Mouse (Mus musculus): ENCODE results near the gene Sh3gl1. TPM values are rescaled to one million over a fixed set of nuclear protein-coding genes. Genes with fewer than 3 reads are reported as not detected.
A peak's percentile ranks its signal among the peaks of the same experiment; 100 is the strongest.

The Sh3gl1 gene
- polyA plus RNA-seq, 1 experiment from 2014 or later, result 134 TPM

GRCm38 (mm10) chr17:56011441-56011840 is 25.0 kb downstream of the Sh3gl1 start:
- 87% methylated on average over 7 of the region's 7 CpGs for WGBS
- no peaks in the 10 kb centered on the region for H3K9me3 ChIP-seq
- H3K36me3 ChIP-seq, result peaks cover 51% of the 10 kb centered on the region
- H3K4me3 ChIP-seq, result no peak overlapping the region
- peak overlapping the region; percentile 5; the same call in 1 of the 2 replicates for H3K9ac ChIP-seq
- H3K27ac ChIP-seq, result no peak overlapping the region
- no peak for ATAC-seq (ENCODE audit: low FRiP score, low read depth)
- H3K4me2 ChIP-seq (replicated peaks), result peak overlapping the region; percentile 93
- H3K4me1 ChIP-seq, result peaks cover 24% of the 10 kb centered on the region
- H3K27me3 ChIP-seq (replicated peaks), result no peaks in the 10 kb centered on the region

DNA sequence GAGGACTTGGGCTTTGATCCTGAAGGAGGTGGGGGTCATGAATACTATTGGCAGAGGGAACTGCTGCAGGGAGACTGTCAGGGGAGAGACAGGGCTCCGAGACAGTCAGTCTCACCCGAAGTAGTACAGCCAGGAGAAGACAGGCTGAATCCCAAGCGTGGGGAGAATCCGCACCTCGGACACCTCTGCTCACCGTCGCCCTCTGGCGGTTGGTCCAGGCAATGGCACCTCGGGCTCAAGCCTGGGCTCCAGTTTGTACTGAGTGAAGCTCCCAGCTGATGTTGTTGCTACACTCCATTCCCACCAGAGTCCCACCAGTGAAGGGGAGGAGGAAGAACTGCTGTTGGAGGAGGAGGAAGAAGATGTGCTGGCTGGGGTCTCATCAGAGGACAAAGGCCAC is 25.8 kb downstream of the Sh3gl1 start:
- H3K27ac ChIP-seq, result no peak overlapping the region
- 10% methylated on average over 9 of the region's 9 CpGs for WGBS
- peaks cover 43% of the 10 kb centered on the region for H3K36me3 ChIP-seq
- 0 out of 2 replicates have a peak overlapping the region, but pooled peaks have one; percentile 68 for H3K4me3 ChIP-seq
- H3K27me3 ChIP-seq (replicated peaks), result no peaks in the 10 kb centered on the region
- H3K9ac ChIP-seq, result peak overlapping the region; percentile 73
- no peak for ATAC-seq (ENCODE audit: low FRiP score, low read depth)
- no peaks in the 10 kb centered on the region for H3K9me3 ChIP-seq
- peaks cover 24% of the 10 kb centered on the region for H3K4me1 ChIP-seq
- H3K4me2 ChIP-seq (replicated peaks), result peak overlapping the region; percentile 93

- no peak for ATAC-seq (ENCODE audit: low FRiP score, low read depth)
These were observed 26.2 kb downstream of the Sh3gl1 start for GRCm38 (mm10) chr17:56010255-56010654.

DNA sequence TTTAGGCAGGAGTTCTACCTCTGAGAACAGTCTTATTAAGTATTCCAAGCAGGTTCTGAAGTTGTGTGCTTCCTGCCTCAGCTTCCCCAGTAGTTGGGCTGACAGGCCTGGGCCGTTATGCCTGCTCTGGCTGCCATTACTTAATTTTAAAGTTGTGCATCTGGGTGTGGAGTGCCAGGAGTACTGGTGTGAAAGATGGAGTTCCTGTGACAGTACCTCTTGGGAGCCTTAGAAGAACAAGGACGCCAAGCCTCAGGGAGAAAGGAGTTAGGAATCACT is 26.5 kb downstream of the Sh3gl1 start:
- no peaks in the 10 kb centered on the region for H3K9me3 ChIP-seq
- peak overlapping the region; percentile 73 for H3K9ac ChIP-seq
- peaks cover 36% of the 10 kb centered on the region for H3K36me3 ChIP-seq
- H3K27me3 ChIP-seq (replicated peaks), result no peaks in the 10 kb centered on the region
- peak overlapping the region; percentile 93 for H3K4me2 ChIP-seq (replicated peaks)
- peaks cover 24% of the 10 kb centered on the region for H3K4me1 ChIP-seq
- no peak overlapping the region for H3K27ac ChIP-seq
- 52% methylated on average over 2 of the region's 2 CpGs for WGBS
- ATAC-seq (ENCODE audit: low FRiP score, low read depth), result no peak
- peak overlapping the region; percentile 68 for H3K4me3 ChIP-seq

More at GRCm38 (mm10) chr17:56010255-56010654, 26.2 kb downstream of the Sh3gl1 start:
- Histone ChIP-seq H3K9ac (peak overlapping the region; percentile 73), H3K36me3 (peaks cover 39% of the 10 kb centered on the region), H3K4me1 (peaks cover 24% of the 10 kb centered on the region), H3K27me3 (replicated peaks) (no peaks in the 10 kb centered on the region), H3K9me3 (no peaks in the 10 kb centered on the region), H3K27ac (no peak overlapping the region), H3K4me2 (replicated peaks) (peak overlapping the region; percentile 93), H3K4me3 (peak overlapping the region; percentile 68)
- 72% methylated on average over 14 of the region's 14 CpGs for WGBS

DNA sequence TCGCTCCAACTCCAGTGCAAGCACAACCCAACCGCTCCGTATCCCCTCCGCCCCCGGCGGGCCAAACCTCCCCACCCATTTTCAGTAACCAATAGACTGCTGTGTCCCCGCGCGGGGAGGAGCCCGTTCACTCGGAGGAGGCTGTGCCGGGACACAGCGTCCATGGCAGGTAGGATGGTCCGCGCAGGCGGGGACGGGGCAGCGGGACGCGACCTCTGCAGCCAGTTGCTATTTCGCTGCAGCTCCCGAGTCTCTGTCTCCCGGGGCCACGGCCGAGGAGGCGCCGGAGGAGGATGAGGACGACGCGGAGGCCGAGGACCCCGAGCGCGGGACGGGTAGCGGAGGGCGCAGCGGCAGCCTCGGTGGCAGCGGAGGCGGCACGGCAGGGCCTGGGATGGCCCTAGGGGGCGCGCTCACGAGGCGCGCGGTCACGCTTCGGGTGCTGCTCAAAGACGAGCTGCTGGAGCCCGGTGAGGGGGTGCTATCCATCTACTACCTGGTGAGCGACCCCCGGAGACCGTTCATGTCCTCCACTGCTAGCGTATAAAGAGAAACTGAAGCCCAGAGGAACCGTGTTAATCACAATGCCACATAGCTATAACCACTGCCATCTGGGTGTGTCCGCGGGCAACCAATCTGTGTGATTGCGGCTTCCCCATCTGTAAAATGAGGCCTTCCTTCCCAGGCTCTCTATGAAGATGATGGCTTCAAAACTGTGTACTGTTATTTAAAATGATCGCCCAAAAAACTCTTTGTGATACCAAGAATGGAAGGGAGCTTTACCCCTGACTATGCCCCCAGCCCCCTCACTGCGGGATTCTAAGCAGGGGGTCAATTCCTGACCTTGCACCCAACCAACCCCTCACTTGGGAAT is 27.1 kb downstream of the Sh3gl1 start:
- no peaks in the 10 kb centered on the region for H3K27me3 ChIP-seq (replicated peaks)
- peak overlapping the region; percentile 88 for H3K27ac ChIP-seq
- peaks cover 24% of the 10 kb centered on the region for H3K4me1 ChIP-seq
- H3K36me3 ChIP-seq, result peaks cover 33% of the 10 kb centered on the region
- ATAC-seq (ENCODE audit: low FRiP score, low read depth), result peak; percentile 89
- H3K4me3 ChIP-seq, result peak overlapping the region; percentile 68
- peak overlapping the region; percentile 73 for H3K9ac ChIP-seq
- WGBS, result 1% methylated on average over 62 of the region's 62 CpGs
- H3K4me2 ChIP-seq (replicated peaks), result peak overlapping the region; percentile 93
- H3K9me3 ChIP-seq, result no peaks in the 10 kb centered on the region

DNA sequence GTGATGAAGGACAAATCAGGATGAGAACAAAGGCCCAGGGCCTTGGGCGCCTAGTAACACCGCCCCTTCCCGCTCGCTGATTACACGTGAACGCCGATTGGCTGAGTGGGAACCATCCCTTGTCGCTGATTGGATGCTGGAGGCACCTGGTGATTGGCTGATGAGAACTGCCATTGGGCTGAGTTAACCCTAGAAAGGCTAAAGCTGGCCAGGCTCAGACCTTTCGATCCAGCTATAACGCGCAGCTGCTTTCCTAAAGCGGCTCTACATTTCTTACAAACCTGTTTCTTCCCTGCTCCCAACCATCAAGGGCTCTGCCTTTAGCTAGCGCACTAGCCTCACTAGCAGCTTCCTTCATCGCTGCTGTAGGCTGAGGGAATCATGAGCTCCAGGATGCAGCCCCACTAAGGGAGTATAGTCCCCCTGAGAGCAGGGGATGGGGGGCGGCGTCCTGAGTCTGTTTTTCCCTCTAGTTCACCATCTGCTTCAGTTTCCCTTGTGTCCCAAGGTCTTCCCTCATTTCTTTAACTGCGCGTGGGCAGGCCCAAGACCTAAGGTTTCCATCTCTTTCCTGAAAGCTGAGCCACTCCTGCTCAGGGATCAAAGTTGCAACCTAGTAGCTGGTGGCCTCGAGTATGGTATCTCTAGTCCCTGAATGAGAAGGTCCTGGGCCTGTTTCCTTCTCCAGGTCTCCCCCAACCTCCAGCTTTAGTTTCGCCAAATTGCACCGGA is 27.9 kb downstream of the Sh3gl1 start:
- peak; percentile 93 for ATAC-seq (ENCODE audit: low FRiP score, low read depth)
- WGBS, result under 1% methylated on average over 21 of the region's 21 CpGs

DNA sequence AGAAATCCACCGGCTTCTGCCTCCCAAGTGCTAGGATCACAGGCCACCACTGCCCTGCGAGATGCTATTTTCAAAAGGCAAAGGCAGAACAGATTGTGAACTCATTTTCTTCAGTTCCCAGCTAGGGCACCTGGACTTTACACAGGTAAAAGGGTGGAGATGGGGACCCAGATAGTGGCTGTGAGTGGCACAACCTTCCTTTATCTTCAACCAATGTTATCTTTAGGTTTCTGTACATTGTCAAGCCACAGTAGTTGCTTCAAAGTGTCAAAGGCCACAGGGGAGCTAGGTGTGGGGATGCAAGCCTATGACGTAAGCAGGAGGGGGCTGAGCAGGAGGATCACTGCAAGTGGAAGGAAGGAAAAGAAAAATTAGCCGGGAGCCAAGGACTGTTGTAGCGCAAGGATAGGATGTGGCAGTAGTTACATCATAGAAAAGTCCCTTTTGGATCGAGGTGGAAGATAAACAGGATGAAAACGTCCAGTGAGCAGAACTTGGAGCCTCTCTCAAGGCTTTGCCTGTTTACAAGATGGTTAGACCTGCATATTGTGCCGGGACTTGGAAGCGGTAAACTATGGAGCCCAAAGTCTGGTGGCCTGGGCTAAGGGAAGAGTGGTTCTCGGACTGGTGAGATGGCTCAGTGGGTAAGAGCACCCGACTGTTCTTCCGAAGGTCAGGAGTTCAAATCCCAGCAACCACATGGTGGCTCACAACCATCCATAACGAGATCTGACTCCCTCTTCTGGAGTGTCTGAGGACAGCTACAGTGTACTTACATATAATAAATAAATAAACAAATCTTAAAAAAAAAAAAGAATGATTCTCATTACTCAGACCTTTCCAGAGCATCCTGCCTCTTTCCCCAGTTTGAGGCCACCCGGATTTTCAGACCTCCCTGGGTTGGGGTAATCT is 28.7 kb downstream of the Sh3gl1 start:
- Histone ChIP-seq H3K36me3 (peaks cover 18% of the 10 kb centered on the region), H3K4me1 (peaks cover 24% of the 10 kb centered on the region), H3K27me3 (replicated peaks) (0 out of 2 replicates have a peak, but pooled peaks cover 3% of the 10 kb centered on the region), H3K9ac (no peak overlapping the region; the same call in 1 of the 2 replicates), H3K27ac (peak overlapping the region; percentile 88), H3K9me3 (no peaks in the 10 kb centered on the region), H3K4me3 (peak overlapping the region; percentile 20), H3K4me2 (replicated peaks) (peak overlapping the region; percentile 93)
- WGBS, result 35% methylated on average over 14 of the region's 14 CpGs
- ATAC-seq (ENCODE audit: low FRiP score, low read depth), result peak; percentile 3

More for the DNA sequence above, 27.9 kb downstream of the Sh3gl1 start:
- Histone ChIP-seq H3K4me2 (replicated peaks) (peak overlapping the region; percentile 93), H3K27me3 (replicated peaks) (no peaks in the 10 kb centered on the region), H3K9me3 (no peaks in the 10 kb centered on the region), H3K36me3 (peaks cover 24% of the 10 kb centered on the region), H3K4me1 (peaks cover 24% of the 10 kb centered on the region), H3K9ac (peak overlapping the region; percentile 73), H3K4me3 (peak overlapping the region; percentile 68), H3K27ac (peak overlapping the region; percentile 88)

DNA sequence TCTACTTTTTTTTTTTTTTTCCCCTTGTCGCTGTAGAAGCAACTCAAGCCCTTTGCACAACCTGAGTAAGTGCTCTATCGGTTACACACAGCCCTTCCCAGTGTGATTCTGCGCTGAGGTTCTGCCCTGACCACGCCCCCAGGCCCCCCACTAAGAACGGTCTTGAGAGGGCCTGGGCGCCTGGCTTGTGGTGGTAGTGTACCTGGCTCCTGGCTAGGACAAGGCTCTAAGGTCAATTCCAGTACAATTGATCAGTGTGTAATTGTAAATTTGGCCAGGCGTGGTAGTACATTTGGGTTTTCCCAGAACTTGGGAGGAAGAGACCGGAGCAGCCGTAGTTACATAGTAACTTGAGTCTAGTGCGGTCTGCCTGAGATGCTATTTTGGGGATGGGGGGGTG is 29.5 kb downstream of the Sh3gl1 start:
- H3K36me3 ChIP-seq, result peaks cover 11% of the 10 kb centered on the region
- no peak overlapping the region for H3K27ac ChIP-seq
- H3K9ac ChIP-seq, result no peak overlapping the region
- 0 out of 2 replicates have a peak, but pooled peaks cover 4% of the 10 kb centered on the region for H3K27me3 ChIP-seq (replicated peaks)
- no peak overlapping the region for H3K4me3 ChIP-seq
- no peak overlapping the region for H3K4me2 ChIP-seq (replicated peaks)
- ATAC-seq (ENCODE audit: low FRiP score, low read depth), result no peak
- 54% methylated on average over 10 of the region's 10 CpGs for WGBS
- H3K9me3 ChIP-seq, result no peaks in the 10 kb centered on the region
- peaks cover 24% of the 10 kb centered on the region for H3K4me1 ChIP-seq

GRCm38 (mm10) chr17:56005415-56006061 is 30.9 kb downstream of the Sh3gl1 start, which contains the start of the genes Stap2 and Mpnd:
Gene Stap2 (minus strand): TSS chr17:56005584.
Gene Mpnd (plus strand): TSS chr17:56005711.
- H3K27ac ChIP-seq, result no peak within 1 kb of the TSS
- 0 out of 2 replicates have a peak within 1 kb of the TSS, but pooled peaks have one; percentile 6 for H3K9ac ChIP-seq
- peaks cover 9% of the 10 kb centered on the region for H3K27me3 ChIP-seq (replicated peaks)
- WGBS, result 58% methylated on average over 13 of the region's 13 CpGs
- H3K4me1 ChIP-seq, result peaks cover 15% of the 10 kb centered on the region
- H3K4me2 ChIP-seq (replicated peaks), result no peak within 1 kb of the TSS
- H3K4me3 ChIP-seq, result no peak within 1 kb of the TSS
- no peaks in the 10 kb centered on the region for H3K9me3 ChIP-seq
- no peak for ATAC-seq (ENCODE audit: low FRiP score, low read depth)
- no peaks in the 10 kb centered on the region for H3K36me3 ChIP-seq

DNA sequence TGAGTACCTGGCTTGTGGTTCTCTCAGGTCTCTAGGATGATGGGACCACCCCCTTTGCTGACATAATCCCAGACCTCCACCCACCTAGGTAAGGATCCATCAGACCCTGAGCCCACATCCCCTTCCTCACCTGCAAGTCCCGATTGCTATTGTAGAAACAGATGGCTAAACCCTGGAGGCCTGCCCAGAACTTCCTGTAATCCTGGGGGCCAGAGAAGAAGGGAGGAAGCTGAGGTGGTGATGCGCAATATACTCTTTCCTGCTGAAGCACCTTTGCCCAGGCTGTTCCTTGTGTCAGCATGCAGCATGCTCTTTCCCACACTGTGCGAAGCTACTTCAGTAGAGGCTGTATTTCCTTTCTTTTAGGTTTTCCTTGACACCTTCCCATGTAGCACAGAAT is 33.4 kb downstream of the Sh3gl1 start:
- ATAC-seq (ENCODE audit: low FRiP score, low read depth), result no peak
- H3K4me1 ChIP-seq, result peaks cover 13% of the 10 kb centered on the region
- no peak overlapping the region for H3K27ac ChIP-seq

More for the DNA sequence above, 33.4 kb downstream of the Sh3gl1 start:
- no peak overlapping the region for H3K4me3 ChIP-seq
- 76% methylated on average over 3 of the region's 3 CpGs for WGBS
- no peak overlapping the region for H3K4me2 ChIP-seq (replicated peaks)
- no peaks in the 10 kb centered on the region for H3K9me3 ChIP-seq
- H3K27me3 ChIP-seq (replicated peaks), result peaks cover 21% of the 10 kb centered on the region
- H3K9ac ChIP-seq, result no peak overlapping the region
- no peaks in the 10 kb centered on the region for H3K36me3 ChIP-seq

Measured in neural tube, embryonic 12.5 days (tissue).